Mouse (Mus musculus) T-cell, adult 2 months (primary cell): ENCODE data around the gene Farsb.

ENCODE experiments used
- DNase-seq: peaks from one replicate; pipeline ENCODE4 v3.0.0; 2022; ENCODE audit warnings: low spot score

Farsb gene

GRCm38 (mm10) chr1:78420271-78420670 is 68.4 kb downstream of the Farsb start:
- DNase-seq, result no peak

GRCm38 (mm10) chr1:78419593-78419992 is 69.1 kb downstream of the Farsb start:
- DNase-seq, result peak; percentile 4

- DNase-seq, result no peak
These were observed 71.4 kb downstream of the Farsb start for GRCm38 (mm10) chr1:78417154-78417911.

GRCm38 (mm10) chr1:78414421-78414820 is 74.3 kb downstream of the Farsb start:
- DNase-seq, result no peak

- DNase-seq, result no peak
These were observed 76.0 kb downstream of the Farsb start for GRCm38 (mm10) chr1:78412668-78413067.

GRCm38 (mm10) chr1:78409396-78409795 is 79.3 kb downstream of the Farsb start:
- no peak for DNase-seq

- DNase-seq, result no peak
These were observed 87.3 kb downstream of the Farsb start for GRCm38 (mm10) chr1:78401413-78401812.

- no peak for DNase-seq
These were observed 88.9 kb downstream of the Farsb start for GRCm38 (mm10) chr1:78399755-78400154.

- no peak for DNase-seq
These were observed 92.3 kb downstream of the Farsb start for GRCm38 (mm10) chr1:78396320-78396913.

GRCm38 (mm10) chr1:78395737-78396136 is 93.0 kb downstream of the Farsb start:
- no peak for DNase-seq

- DNase-seq, result no peak
These were observed 93.4 kb downstream of the Farsb start for GRCm38 (mm10) chr1:78395191-78395735.

- DNase-seq, result no peak
These were observed 99.8 kb downstream of the Farsb start for GRCm38 (mm10) chr1:78388848-78389247.

GRCm38 (mm10) chr1:78387854-78388253 is 100.8 kb downstream of the Farsb start:
- no peak for DNase-seq

GRCm38 (mm10) chr1:78380950-78381349 is 107.7 kb downstream of the Farsb start:
- no peak for DNase-seq

- no peak for DNase-seq
These were observed 113.6 kb downstream of the Farsb start for GRCm38 (mm10) chr1:78375058-78375457.

- DNase-seq, result no peak
These were observed 114.9 kb downstream of the Farsb start for GRCm38 (mm10) chr1:78373836-78374235.

GRCm38 (mm10) chr1:78372316-78372715 is 116.4 kb downstream of the Farsb start:
- DNase-seq, result no peak

- no peak for DNase-seq
These were observed 117.0 kb downstream of the Farsb start for GRCm38 (mm10) chr1:78371569-78372236.

- no peak for DNase-seq
These were observed 118.6 kb downstream of the Farsb start for GRCm38 (mm10) chr1:78370121-78370520.
